Mouse (Mus musculus): ENCODE results near the gene Bri3bp.

Bri3bp gene

GRCm38 (mm10) chr5:125452573-125452972, 11.2 kb downstream of the Bri3bp start:
- no peak for DNase-seq (ENCODE audit: low spot score in 2 of 2)

GRCm38 (mm10) chr5:125456100-125456499, 14.7 kb downstream of the Bri3bp start:
- DNase-seq (ENCODE audit: low spot score in 2 of 2) = no peak

DNA sequence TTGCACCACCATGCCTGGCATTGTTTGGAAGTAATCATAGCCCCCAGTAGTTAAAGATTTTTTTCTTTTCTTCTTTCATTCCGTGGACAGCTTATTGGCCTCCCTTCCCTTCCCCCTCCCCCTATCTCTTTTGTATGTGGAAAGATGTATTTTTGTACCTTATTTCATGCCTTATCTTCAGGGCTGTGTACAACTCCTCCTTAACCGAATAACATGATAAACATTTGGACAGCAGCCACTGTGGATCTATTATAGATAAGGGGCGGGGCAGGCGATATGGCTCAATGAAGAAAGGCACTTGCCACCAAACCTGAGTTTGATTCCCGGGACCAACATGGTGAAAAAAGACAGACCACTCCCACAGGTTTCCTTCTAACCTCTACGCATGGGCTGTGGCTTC, 16.2 kb downstream of the Bri3bp start:
- DNase-seq (ENCODE audit: low spot score in 2 of 2) = no peak

DNA sequence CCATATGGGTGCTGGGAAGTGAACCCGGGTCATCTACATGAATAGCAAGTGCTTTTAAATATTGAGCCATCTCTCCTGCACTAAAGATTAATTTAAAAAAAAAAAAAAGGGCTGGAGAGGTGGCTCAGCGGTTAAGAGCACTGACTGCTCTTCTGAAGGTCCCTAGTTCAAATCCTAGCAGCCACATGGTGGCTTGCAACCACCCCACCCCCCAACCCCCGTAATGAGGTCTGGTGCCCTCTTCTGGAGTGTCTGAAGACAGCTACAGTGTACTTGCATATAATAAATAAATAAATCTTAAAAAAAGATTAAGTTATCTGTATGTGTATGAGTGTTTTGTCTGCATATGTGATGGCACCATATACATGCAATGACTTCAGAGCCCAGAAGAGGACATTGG, 19.2 kb downstream of the Bri3bp start:
- DNase-seq (ENCODE audit: low spot score in 2 of 2) = no peak

GRCm38 (mm10) chr5:125461868-125462445, 20.6 kb downstream of the Bri3bp start:
- DNase-seq (ENCODE audit: low spot score in 2 of 2) = peak; percentile 49 to 55

DNA sequence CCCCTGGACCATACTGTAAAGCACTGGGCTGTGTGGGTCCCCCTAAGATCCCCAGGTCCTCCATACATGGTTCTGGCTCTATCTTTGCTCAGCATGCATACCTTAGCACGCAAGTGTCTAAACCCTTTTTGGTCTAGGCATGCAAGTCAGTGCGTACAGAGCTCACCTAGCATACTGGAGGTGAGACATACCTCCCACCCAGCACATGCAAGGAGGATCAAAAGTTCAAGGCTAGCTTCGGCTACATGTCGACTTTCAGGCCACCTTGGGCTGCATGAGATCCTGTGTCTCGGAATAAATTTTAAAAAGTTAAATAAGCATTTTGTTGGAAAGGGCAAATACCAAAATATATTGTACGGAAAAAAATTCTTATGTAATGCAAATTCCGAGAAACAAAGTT, 23.8 kb downstream of the Bri3bp start:
- no peak for DNase-seq (ENCODE audit: low spot score in 2 of 2)

DNA sequence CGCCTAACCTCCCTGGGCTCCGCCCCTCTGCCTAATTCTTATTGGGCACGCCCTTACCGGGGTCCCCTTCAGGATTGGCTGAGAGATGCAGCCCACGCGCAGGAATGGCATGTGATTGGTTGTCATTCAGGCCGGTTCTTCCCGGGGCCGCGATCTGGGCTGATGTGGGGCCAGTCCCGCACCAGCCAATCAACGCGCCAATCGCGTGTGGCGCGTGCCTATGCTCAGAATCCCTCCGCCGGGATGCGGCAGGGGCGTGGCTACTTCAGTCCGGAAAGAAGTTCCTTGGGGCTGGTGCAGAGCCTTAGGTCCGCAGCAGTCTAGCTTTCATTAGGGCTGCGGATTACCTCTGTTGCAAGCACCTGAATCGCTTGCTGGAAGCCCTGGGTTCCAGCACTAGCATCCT, 24.3 kb downstream of the Bri3bp start:
- DNase-seq (ENCODE audit: low spot score in 2 of 2) = peak; percentile 98

GRCm38 (mm10) chr5:125466483-125466882, 25.1 kb downstream of the Bri3bp start:
- no peak for DNase-seq (ENCODE audit: low spot score in 2 of 2)

DNA sequence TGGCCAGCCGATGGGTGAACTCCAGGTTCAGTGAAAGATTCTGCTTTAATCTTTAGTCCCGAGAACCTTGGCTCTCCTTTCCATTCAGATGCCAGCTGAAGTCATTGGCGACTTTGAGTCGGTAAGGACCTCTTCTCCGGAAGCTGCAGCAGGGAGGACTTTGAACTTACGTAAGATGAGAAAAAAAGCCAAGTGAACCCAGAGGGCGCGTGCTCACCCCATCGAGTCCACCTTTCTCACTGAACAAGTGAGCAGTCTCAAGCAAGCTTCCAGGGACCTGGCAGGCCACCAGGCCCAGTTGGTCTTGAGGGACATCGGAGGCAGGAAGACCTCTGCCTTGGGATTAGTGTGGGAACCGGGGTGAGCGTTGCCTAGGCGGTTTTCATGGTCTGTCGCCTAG, 25.9 kb downstream of the Bri3bp start:
- no peak for DNase-seq (ENCODE audit: low spot score in 2 of 2)

GRCm38 (mm10) chr5:125470713-125471112, 29.3 kb downstream of the Bri3bp start:
- DNase-seq (ENCODE audit: low spot score in 2 of 2) = no peak

DNA sequence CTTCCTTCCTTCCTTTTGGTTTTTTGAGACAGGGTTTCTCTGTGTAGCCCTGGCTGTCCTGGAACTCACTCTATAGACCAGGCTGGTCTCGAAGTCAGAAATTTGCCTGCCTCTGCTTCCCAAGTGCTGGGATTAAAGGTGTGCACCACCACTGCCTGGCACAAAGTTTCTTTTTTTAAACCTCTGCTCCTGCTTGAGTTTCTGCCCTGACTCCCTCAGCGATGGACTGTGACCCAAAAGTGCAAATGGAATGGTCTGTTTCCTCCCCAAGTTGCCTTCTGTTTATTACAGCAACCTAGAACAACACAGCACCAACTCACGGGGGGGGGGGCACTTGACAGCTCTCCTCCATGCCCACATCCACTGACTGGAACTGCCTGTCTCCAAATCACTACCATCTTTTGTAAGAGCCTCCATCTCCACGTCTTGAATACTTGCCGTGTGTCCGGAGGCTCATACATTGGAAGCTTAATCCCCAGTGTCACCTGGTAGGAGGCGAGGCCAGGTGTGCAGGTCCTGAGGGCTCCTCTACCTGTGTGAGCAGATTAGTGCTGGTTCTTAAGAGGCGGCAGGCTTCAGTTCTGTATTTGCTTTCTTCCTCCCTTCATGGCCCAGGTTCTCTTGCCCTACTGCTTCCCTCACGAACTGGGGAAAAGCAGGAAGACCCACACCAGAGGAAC, 31.6 kb downstream of the Bri3bp start:
- DNase-seq (ENCODE audit: low spot score in 2 of 2) = no peak

GRCm38 (mm10) chr5:125475030-125475429, 33.7 kb downstream of the Bri3bp start:
- DNase-seq (ENCODE audit: low spot score in 2 of 2) = peak in 1 of 2 experiments; percentile 26

- peak; percentile 96 for DNase-seq (ENCODE audit: low spot score in 2 of 2)
Observed at GRCm38 (mm10) chr5:125475601-125476285, 34.4 kb downstream of the Bri3bp start, which contains the start of gene Aacs. TSS of gene Aacs (plus strand) at chr5:125475814.

GRCm38 (mm10) chr5:125476286-125476625, 34.9 kb downstream of the Bri3bp start:
- DNase-seq (ENCODE audit: low spot score in 2 of 2) = no peak

DNA sequence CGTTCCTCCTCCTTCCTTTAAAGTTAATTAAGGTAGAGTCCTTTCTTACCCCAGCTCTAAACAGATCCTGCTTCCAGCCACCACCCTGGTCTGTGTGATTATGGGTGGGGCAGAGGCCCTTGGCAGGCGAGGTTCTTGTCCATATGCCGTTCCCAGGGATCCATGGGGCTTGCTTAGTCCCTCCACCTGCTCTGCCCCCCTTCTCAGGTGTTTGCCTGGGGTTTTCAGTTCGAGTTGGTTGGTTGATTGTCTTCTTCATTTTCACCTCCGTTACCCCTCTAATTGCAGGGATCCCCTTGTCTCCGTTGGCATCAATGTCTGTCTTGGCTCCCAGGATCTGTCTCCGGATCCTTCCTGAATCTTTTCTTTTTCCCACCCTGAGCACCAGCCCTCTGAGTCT, 35.4 kb downstream of the Bri3bp start:
- DNase-seq (ENCODE audit: low spot score in 2 of 2) = no peak

GRCm38 (mm10) chr5:125477533-125477932, 36.2 kb downstream of the Bri3bp start:
- no peak for DNase-seq (ENCODE audit: low spot score in 2 of 2)

DNA sequence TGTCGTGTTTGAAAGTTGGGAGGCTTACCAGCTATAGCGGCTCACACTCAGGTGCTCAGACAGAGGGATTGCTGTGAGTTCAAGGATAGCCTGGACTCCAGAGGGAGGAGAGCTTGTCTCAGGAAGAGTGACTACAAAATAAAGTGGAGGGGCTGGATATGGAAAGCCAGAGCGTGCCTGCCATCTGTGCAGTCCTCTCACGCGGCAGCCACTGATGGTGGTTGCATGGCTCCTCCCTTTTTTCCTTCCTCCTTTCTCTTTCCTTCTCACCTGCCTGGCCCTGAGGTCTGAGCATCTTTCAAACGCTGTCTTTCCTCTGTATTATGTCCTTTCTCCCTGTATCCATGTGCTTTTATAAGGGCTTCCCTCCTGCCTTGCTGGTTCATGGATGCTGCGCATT, 36.7 kb downstream of the Bri3bp start:
- DNase-seq (ENCODE audit: low spot score in 2 of 2) = no peak

DNA sequence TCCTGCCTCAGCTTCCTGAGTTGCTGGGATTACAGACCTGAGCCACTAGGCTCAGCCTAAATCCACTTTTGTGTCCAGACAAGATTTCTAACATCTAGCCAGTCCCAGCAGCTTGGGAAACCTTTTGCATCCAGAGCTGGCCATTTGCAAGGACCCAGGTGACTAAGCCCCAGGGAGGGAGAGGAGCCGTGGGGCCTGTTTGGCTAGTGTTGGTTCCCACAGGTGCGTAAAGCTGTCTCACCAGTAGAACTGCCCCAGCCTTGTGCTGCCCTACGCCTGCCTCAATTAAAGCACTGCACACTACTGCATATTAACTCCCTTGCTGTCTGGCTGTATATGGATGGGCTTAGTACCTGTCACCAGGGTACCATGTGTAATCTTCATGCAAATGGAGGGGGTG, 38.0 kb downstream of the Bri3bp start:
- DNase-seq (ENCODE audit: low spot score in 2 of 2) = no peak

DNA sequence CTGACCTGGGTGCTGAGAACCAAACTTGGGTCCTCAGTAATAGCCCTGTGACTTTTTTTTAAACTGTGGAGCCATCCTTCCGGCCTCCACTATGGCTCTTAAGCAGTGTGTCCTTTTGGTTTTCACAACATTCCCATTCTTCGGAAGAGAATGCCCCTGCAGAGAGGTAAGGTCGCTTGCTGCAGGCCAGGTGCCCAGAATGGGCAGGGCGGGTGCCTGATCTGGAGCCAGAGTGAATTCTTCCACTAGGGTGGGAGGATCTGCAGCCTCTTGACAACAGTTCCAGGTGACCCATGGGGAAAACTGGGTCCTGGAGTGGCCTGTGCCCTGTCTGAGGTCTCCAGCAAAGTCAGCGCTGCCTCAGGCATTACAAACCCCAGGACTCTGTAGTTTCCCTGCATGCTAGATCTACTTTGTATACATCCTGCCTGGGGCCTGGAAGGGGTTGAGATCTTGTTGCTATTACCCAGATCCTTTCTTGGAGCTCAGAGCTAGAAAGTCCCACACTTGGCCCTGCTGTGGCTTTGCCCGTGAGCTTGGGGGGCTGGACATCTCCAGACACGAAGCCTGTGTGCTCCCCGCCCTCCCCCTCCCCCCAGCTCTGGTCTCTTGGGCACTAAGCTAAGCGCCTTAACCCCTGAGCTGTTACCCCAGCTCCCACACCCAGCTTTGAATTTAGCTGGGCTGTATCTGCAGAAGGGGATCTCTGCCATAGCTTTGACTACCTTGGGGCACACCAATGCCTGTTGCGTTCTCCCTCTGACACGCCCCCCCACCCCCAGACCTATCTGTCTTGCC, 39.3 kb downstream of the Bri3bp start:
- DNase-seq (ENCODE audit: low spot score in 2 of 2) = no peak

GRCm38 (mm10) chr5:125482474-125482873, 41.1 kb downstream of the Bri3bp start:
- DNase-seq (ENCODE audit: low spot score in 2 of 2) = no peak

DNA sequence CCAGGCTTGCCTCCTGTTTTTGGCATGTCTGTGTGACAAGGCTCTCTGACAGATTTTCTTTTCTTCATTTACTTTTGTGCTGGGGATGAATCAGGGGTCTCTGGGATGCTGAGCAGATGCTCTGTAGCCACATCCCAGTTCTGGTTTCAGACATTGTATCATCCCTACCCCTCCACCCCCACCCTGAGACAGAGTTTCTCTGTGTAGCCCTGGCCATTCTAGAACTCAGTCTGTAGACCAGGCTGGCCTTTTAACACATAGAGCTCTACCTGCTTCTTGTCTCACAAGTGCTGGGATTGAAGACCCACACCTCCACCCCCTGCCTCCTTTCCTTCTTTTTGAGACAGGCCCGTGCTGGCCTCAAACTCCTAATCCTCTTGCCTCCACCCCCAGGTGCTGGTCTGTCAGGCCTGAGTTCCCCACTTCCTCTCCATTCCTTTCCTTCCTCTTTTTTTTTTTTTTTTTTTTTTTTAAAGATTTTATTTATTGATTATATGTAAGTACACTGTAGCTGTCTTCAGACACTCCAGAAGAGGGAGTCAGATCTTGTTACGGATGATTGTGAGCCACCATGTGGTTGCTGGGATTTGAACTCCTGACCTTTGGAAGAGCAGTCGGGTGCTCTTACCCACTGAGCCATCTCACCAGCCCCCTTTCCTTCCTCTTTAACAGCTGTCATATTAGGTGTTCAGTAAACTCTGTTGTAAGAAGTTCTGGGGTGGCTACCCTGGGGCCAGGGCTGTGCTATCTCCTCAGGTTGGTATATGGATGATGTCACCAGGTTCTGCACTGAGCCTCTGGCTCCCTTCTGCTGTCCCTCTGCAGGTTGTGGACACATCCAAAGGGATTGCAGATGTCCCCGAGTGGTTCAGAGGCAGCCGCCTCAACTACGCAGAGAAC, 42.6 kb downstream of the Bri3bp start:
- peak; percentile 26 to 30 for DNase-seq (ENCODE audit: low spot score in 2 of 2)
